Mouse (Mus musculus): Measurements from ENCODE around the gene Slc13a4.

DNA sequence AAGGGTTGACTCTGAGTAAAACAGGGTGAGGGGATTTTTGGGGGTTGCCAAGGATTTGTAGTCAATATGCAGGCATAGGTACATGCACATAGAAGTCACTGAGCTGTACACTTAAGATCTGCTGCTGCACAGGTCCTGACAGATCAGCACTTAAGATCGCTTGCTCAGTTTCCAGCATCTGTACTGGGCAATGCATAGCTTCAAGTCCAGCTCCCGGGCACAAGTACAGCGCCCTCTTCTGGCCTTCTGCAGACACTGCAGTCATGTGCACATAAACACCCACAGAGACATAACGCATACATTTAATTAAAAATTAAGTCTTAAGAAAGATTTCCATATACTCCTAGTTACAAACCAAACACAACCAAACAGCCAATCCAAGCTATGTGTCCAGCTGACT is 26.3 kb upstream of the Slc13a4 start:
- no peak for TF ChIP-seq GATA1 (IDR thresholded peaks at IDR 0.05; ENCODE audit: borderline replicate concordance, low read length)
- no peak for TF ChIP-seq FLI1 (IDR thresholded peaks at IDR 0.05; ENCODE audit: low read length)

Data from megakaryocyte, embryonic 14.5 days (primary cell).